Mouse (Mus musculus) mouse trophoblast stem cell (cell line): ENCODE measurements around the gene A4gnt.

Experiments used
- in situ Hi-C, 2 experiments: fragments of 300-500 bp; cut with MseI, MboI; formaldehyde crosslinking; loops; 2 replicates in 1 of 2; 3 replicates in 1 of 2; pipeline ENCODE4 v1.15.1; 2025

Gene A4gnt

GRCm38 (mm10) chr9:99632264-99632663 is 20.0 kb downstream of the A4gnt start:
- in situ Hi-C loops, result no loop called here

GRCm38 (mm10) chr9:99636776-99637175 is 24.5 kb downstream of the A4gnt start:
- in situ Hi-C loops, result no loop called here

- in situ Hi-C loops, result no loop called here
Observed at GRCm38 (mm10) chr9:99637227-99637626, 24.9 kb downstream of the A4gnt start.

GRCm38 (mm10) chr9:99637736-99638135 is 25.4 kb downstream of the A4gnt start:
- in situ Hi-C loops, result no loop called here

- in situ Hi-C loops, result no loop called here
Observed at GRCm38 (mm10) chr9:99639957-99640356, 27.7 kb downstream of the A4gnt start.

GRCm38 (mm10) chr9:99645416-99645815 is 33.1 kb downstream of the A4gnt start:
- in situ Hi-C loops, result no loop called here

- in situ Hi-C loops, result no loop called here
Observed at GRCm38 (mm10) chr9:99646102-99646501, 33.8 kb downstream of the A4gnt start.

GRCm38 (mm10) chr9:99660756-99661155 is 48.5 kb downstream of the A4gnt start:
- in situ Hi-C loops, result no loop called here

- in situ Hi-C loops, result no loop called here
Observed at GRCm38 (mm10) chr9:99661606-99662166, 49.4 kb downstream of the A4gnt start.

GRCm38 (mm10) chr9:99662406-99662805 is 50.1 kb downstream of the A4gnt start:
- in situ Hi-C loops, result no loop called here

- in situ Hi-C loops, result no loop called here
Observed at GRCm38 (mm10) chr9:99662887-99663286, 50.6 kb downstream of the A4gnt start.

GRCm38 (mm10) chr9:99667596-99667995 is 55.3 kb downstream of the A4gnt start:
- in situ Hi-C loops, result no loop called here

GRCm38 (mm10) chr9:99671603-99672002 is 59.3 kb downstream of the A4gnt start:
- in situ Hi-C loops, result no loop called here
